Mouse (Mus musculus): ENCODE data around the gene Abhd16b. TPM values are rescaled to one million over a fixed set of nuclear protein-coding genes. Genes with fewer than 3 reads are reported as not detected.

The Abhd16b gene
- total and polyA plus RNA-seq, 3 experiments: 0.08 TPM; not detected in 2

- peak; percentile 9; the same call in 1 of the 2 replicates for TF ChIP-seq ZC3H11A (IDR thresholded peaks at IDR 0.05; ENCODE audit: low read depth, low read length)
- TF ChIP-seq JUND (IDR thresholded peaks at IDR 0.05; ENCODE audit: low read depth, low read length): no peak
- no peak for TF ChIP-seq MAZ (IDR thresholded peaks at IDR 0.05; ENCODE audit: low read depth, low read length)
- peak; percentile 60; the same call in 1 of the 2 replicates for TF ChIP-seq CHD1 (IDR thresholded peaks at IDR 0.05; ENCODE audit: low read depth, low read length)
- TF ChIP-seq POLR2A (IDR thresholded peaks at IDR 0.05; ENCODE audit: control insufficient read depth in 1 of 2, insufficient read depth in 1 of 2, low read depth in 1 of 2, low read length in 2 of 2, poor library complexity in 1 of 2): peak; percentile 89 to 97
Observed at GRCm38 (mm10) chr2:181520118-181520935, 27.3 kb downstream of the Abhd16b start, which contains the start of gene Dnajc5 (continued).

- H3K27me3 ChIP-seq (ENCODE audit: control insufficient read depth in 1 of 2, insufficient read depth in 2 of 2, low read length in 2 of 2): no peaks in the 10 kb centered on the region
- H3K4me1 ChIP-seq (ENCODE audit: control insufficient read depth in 1 of 2, insufficient read depth in 2 of 2, low read length in 2 of 2): peaks cover 10 to 14% of the 10 kb centered on the region in 2 experiments
- peak overlapping the region; percentile 70 to 95 for H3K4me3 ChIP-seq (ENCODE audit: control insufficient read depth in 1 of 2, insufficient read depth in 1 of 2, low read depth in 2 of 2, low read length in 2 of 2)
- no peaks in the 10 kb centered on the region for H3K9me3 ChIP-seq (replicated peaks; ENCODE audit: insufficient read depth, low read length)
- no peak for DNase-seq (ENCODE audit: low read depth, low spot score)
- TF ChIP-seq USF1 (IDR thresholded peaks at IDR 0.05; ENCODE audit: low read depth, low read length) (no peak), MAFK (IDR thresholded peaks at IDR 0.05; ENCODE audit: borderline replicate concordance, low read depth, low read length) (no peak), CHD1 (IDR thresholded peaks at IDR 0.05; ENCODE audit: low read depth, low read length) (no peak), USF2 (IDR thresholded peaks at IDR 0.05; ENCODE audit: borderline replicate concordance in 1 of 2, insufficient read depth in 1 of 2, low read depth in 1 of 2, low read length in 2 of 2) (no peak), HCFC1 (IDR thresholded peaks at IDR 0.05; ENCODE audit: low read depth, low read length) (no peak), ETS1 (IDR thresholded peaks at IDR 0.05; ENCODE audit: low read depth, low read length) (no peak), E2F4 (IDR thresholded peaks at IDR 0.05; ENCODE audit: borderline replicate concordance, low read depth, low read length) (no peak), POLR2A (IDR thresholded peaks at IDR 0.05; ENCODE audit: control insufficient read depth in 1 of 2, insufficient read depth in 1 of 2, low read depth in 1 of 2, low read length in 2 of 2, poor library complexity in 1 of 2) (no peak)
- peaks cover 47% of the 10 kb centered on the region for H3K79me2 ChIP-seq (ENCODE audit: control insufficient read depth, insufficient read depth, low read length, poor library complexity)
- H3K27ac ChIP-seq (ENCODE audit: control insufficient read depth, low read depth, low read length): peak overlapping the region; percentile 77
- peaks cover 20 to 33% of the 10 kb centered on the region in 2 experiments for H3K36me3 ChIP-seq (ENCODE audit: control insufficient read depth in 1 of 2, insufficient read depth in 2 of 2, low read length in 2 of 2)
- H3K9ac ChIP-seq (ENCODE audit: control insufficient read depth, low read depth, low read length, poor library complexity, severe bottlenecking): peak overlapping the region; percentile 87
Observed at GRCm38 (mm10) chr2:181520936-181521227, 27.9 kb downstream of the Abhd16b start.

GRCm38 (mm10) chr2:181521491-181521890, 28.5 kb downstream of the Abhd16b start:
- no peaks in the 10 kb centered on the region for H3K9me3 ChIP-seq (replicated peaks; ENCODE audit: insufficient read depth, low read length)
- no peaks in the 10 kb centered on the region for H3K27me3 ChIP-seq (ENCODE audit: control insufficient read depth in 1 of 2, insufficient read depth in 2 of 2, low read length in 2 of 2)
- H3K4me1 ChIP-seq (ENCODE audit: control insufficient read depth in 1 of 2, insufficient read depth in 2 of 2, low read length in 2 of 2): peaks cover 10 to 14% of the 10 kb centered on the region in 2 experiments
- peak overlapping the region; percentile 70 to 95 for H3K4me3 ChIP-seq (ENCODE audit: control insufficient read depth in 1 of 2, insufficient read depth in 1 of 2, low read depth in 2 of 2, low read length in 2 of 2)
- peak overlapping the region; percentile 87 for H3K9ac ChIP-seq (ENCODE audit: control insufficient read depth, low read depth, low read length, poor library complexity, severe bottlenecking)
- H3K36me3 ChIP-seq (ENCODE audit: control insufficient read depth in 1 of 2, insufficient read depth in 2 of 2, low read length in 2 of 2): peaks cover 22 to 33% of the 10 kb centered on the region in 2 experiments
- H3K27ac ChIP-seq (ENCODE audit: control insufficient read depth, low read depth, low read length): no peak overlapping the region
- H3K79me2 ChIP-seq (ENCODE audit: control insufficient read depth, insufficient read depth, low read length, poor library complexity): peaks cover 51% of the 10 kb centered on the region
- DNase-seq (ENCODE audit: low read depth, low spot score): peak; percentile 39
- TF ChIP-seq ZC3H11A (IDR thresholded peaks at IDR 0.05; ENCODE audit: low read depth, low read length): no peak
- no peak for TF ChIP-seq MYC (IDR thresholded peaks at IDR 0.05; ENCODE audit: low read depth, low read length)
- no peak for TF ChIP-seq ZKSCAN1 (IDR thresholded peaks at IDR 0.05; ENCODE audit: low read depth, low read length)
- TF ChIP-seq KAT2A (conservative IDR thresholded peaks at IDR 0.05; ENCODE audit: low read depth, low read length): no peak
- TF ChIP-seq POLR2A (IDR thresholded peaks at IDR 0.05; ENCODE audit: control insufficient read depth in 1 of 2, insufficient read depth in 1 of 2, low read depth in 1 of 2, low read length in 2 of 2, poor library complexity in 1 of 2): no peak
- no peak for TF ChIP-seq TBP (IDR thresholded peaks at IDR 0.05; ENCODE audit: low read depth, low read length)

Data from MEL (cell line).